Mouse (Mus musculus): ENCODE measurements around the gene Gpsm3.

Gene Gpsm3

GRCm38 (mm10) chr17:34603375-34604060 is 13.9 kb downstream of the Gpsm3 start, which contains the start of gene Rnf5:
TSS of gene Rnf5 (minus strand) at chr17:34603690.
- DNase-seq (ENCODE audit: low spot score in 2 of 2): peak; percentile 89 to 97

- DNase-seq (ENCODE audit: low spot score in 2 of 2): peak; percentile 92 to 96
These were observed 14.5 kb downstream of the Gpsm3 start, which contains the start of gene Agpat1 for GRCm38 (mm10) chr17:34604061-34604508. TSS of gene Agpat1 (plus strand) at chr17:34604262.

- no peak for DNase-seq (ENCODE audit: low spot score in 2 of 2)
These were observed 15.1 kb downstream of the Gpsm3 start for GRCm38 (mm10) chr17:34604511-34605237.

GRCm38 (mm10) chr17:34605609-34606008 is 16.0 kb downstream of the Gpsm3 start:
- DNase-seq (ENCODE audit: low spot score in 2 of 2): peak; percentile 87 to 89

- no peak for DNase-seq (ENCODE audit: low spot score in 2 of 2)
These were observed 16.8 kb downstream of the Gpsm3 start for GRCm38 (mm10) chr17:34606186-34607039.

- no peak for DNase-seq (ENCODE audit: low spot score in 2 of 2)
These were observed 18.4 kb downstream of the Gpsm3 start for GRCm38 (mm10) chr17:34607997-34608396.

- DNase-seq (ENCODE audit: low spot score in 2 of 2): no peak
These were observed 21.4 kb downstream of the Gpsm3 start for GRCm38 (mm10) chr17:34611050-34611449.

GRCm38 (mm10) chr17:34613054-34613645 is 23.5 kb downstream of the Gpsm3 start:
- no peak for DNase-seq (ENCODE audit: low spot score in 2 of 2)

- DNase-seq (ENCODE audit: low spot score in 2 of 2): no peak
These were observed 24.2 kb downstream of the Gpsm3 start for GRCm38 (mm10) chr17:34613830-34614229.

- DNase-seq (ENCODE audit: low spot score in 2 of 2): no peak
These were observed 26.3 kb downstream of the Gpsm3 start, which contains the start of gene Egfl8 for GRCm38 (mm10) chr17:34615871-34616270. TSS of gene Egfl8 (minus strand) at chr17:34615971.

- peak; percentile 64 to 76 for DNase-seq (ENCODE audit: low spot score in 2 of 2)
These were observed 29.4 kb downstream of the Gpsm3 start for GRCm38 (mm10) chr17:34618999-34619398.

- DNase-seq (ENCODE audit: low spot score in 2 of 2): no peak
These were observed 31.4 kb downstream of the Gpsm3 start for GRCm38 (mm10) chr17:34621006-34621405.

GRCm38 (mm10) chr17:34623161-34623560 is 33.6 kb downstream of the Gpsm3 start:
- no peak for DNase-seq (ENCODE audit: low spot score in 2 of 2)

- DNase-seq (ENCODE audit: low spot score in 2 of 2): no peak
These were observed 35.4 kb downstream of the Gpsm3 start for GRCm38 (mm10) chr17:34624981-34625380.

- no peak for DNase-seq (ENCODE audit: low spot score in 2 of 2)
These were observed 36.6 kb downstream of the Gpsm3 start for GRCm38 (mm10) chr17:34626062-34626772.

GRCm38 (mm10) chr17:34626773-34627092 is 37.1 kb downstream of the Gpsm3 start:
- no peak for DNase-seq (ENCODE audit: low spot score in 2 of 2)

GRCm38 (mm10) chr17:34627093-34627942 is 37.7 kb downstream of the Gpsm3 start:
- peak in 1 of 2 experiments; percentile 53 for DNase-seq (ENCODE audit: low spot score in 2 of 2)

GRCm38 (mm10) chr17:34627943-34628643 is 38.5 kb downstream of the Gpsm3 start, which contains the start of gene Ppt2:
TSS of gene Ppt2 (minus strand) at chr17:34628510.
- DNase-seq (ENCODE audit: low spot score in 2 of 2): no peak

GRCm38 (mm10) chr17:34628644-34628967 is 39.0 kb downstream of the Gpsm3 start:
- DNase-seq (ENCODE audit: low spot score in 2 of 2): no peak
